Mouse (Mus musculus) frontal cortex, postnatal 25 days (tissue): ENCODE data around the gene Lta.

ENCODE experiments used
- DNase-seq, 2 experiments: peaks; one replicate each; pipeline ENCODE4 v3.0.0; 2022; ENCODE audit warnings: low spot score in 2 of 2

Lta gene

GRCm38 (mm10) chr17:35210593-35210992 lies 5.4 kb upstream of the Lta start:
- no peak for DNase-seq

DNA sequence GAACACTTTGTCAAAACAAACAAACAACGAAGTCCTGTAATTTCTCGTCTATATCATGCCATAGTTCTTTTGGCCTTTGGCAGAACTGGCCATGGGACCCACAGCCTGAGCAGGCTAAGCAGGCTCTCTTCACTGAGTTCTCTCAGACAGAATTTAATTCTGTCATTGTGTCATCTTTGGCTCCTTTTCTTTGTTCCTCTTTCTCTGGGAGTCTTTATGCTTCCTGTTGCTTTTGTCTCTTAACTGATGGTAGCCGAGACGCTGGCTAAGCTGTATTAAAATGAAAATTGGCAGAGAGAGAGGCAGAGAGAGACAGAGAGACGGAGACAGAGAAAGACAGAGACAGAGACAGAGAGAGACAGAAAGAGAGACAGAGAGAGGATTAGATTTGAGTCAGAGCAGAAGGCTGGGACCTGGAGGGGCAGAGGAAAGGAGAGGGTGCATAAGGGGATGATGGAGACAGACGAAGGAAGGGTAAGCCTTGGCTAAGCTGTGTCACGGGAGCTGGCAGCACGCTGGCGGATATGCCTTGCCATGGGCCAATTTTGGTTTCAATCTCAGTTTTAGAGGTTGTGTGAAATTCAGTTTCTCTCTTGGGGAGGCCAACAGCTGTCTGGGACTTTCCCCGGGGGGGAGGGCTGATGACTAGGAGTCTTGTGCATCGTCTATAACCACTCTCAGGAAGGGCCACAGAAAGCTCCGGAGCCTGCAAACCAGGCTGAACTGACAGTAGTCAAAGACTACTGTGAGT lies 4.8 kb upstream of the Lta start:
- no peak for DNase-seq

- DNase-seq: no peak
Observed at GRCm38 (mm10) chr17:35205380-35205769, 224 bp upstream of the Lta start.

GRCm38 (mm10) chr17:35202442-35202841 lies 2.7 kb downstream of the Lta start:
- DNase-seq: no peak

DNA sequence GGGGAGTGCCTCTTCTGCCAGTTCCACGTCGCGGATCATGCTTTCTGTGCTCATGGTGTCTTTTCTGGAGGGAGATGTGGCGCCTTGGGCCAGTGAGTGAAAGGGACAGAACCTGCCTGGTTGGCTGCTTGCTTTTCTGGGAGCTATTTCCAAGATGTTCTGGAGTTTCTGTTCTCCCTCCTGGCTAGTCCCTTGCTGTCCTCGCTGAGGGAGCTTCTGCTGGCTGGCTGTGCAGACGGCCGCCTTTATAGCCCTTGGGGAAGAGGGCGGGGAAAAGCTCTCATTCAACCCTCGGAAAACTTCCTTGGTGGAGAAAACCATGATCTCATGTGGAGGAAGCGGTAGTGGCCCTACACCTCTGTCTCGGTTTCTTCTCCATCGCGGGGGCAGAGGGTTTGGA lies 3.4 kb downstream of the Lta start, which contains the start of gene Tnf:
Gene Tnf (minus strand): TSS at position 221 of the 400 bp plus-strand sequence.
- no peak for DNase-seq

DNA sequence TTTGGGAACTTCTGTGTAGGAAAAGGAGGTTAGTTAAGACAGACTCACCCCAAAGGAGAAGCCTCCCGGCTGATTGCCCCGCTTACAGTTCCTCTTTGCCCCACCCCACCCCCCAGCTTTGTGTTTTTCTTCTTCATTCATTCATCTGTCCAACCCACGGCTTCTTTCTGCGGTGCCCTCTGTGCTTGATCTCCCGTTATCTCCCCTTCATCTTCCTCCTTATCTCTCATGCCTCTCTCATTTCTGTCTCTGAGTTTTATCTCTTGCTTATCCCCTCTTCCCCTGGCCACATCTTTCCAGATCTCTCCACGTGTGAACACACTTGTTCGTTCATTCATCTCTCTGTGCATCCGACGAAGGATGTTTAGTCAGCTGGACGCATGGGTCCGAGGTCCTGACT lies 4.0 kb downstream of the Lta start:
- DNase-seq: no peak

- no peak for DNase-seq
Observed at GRCm38 (mm10) chr17:35200398-35200797, 4.8 kb downstream of the Lta start.

DNA sequence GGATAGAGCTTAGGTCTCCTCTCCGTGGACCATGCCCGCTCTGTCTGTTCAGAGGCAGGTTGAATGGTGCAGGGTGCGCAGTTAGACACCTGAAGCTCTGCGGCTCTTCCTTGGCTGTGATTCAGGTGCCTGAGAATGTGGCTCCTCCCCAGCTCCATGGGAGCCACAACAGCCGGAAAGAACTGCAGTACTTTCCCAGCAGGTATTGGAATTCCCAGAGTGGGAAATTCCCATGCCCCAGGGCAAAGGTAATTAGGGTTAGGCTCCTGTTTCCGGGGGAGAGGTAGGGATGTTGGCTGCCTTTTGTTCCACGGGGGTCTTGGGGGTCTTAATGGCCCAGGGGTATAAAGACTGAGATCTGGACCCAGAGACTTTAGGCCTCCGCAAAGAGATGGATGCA lies 6.2 kb downstream of the Lta start:
- no peak for DNase-seq

DNA sequence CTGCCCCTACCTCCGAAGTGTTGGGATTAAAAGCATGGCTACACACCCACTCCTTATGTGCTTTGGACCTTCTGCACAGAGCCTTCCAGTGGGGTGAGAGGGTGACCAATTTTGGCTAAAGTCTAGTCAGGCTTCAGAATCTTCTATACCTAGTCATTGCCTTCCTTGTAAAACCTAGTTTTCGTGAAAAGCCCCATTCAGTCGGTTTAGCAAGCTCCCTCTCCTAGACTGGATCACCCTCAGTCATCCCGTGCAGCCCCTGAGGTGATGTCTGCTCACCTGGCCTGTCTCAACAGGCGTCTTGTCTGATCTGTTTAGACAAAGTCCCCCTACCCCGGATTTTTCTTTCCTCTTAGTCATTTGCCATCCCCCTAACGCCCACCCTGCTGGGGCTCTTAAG lies 7.1 kb downstream of the Lta start:
- DNase-seq: no peak

GRCm38 (mm10) chr17:35197126-35197525 lies 8.0 kb downstream of the Lta start:
- no peak for DNase-seq

DNA sequence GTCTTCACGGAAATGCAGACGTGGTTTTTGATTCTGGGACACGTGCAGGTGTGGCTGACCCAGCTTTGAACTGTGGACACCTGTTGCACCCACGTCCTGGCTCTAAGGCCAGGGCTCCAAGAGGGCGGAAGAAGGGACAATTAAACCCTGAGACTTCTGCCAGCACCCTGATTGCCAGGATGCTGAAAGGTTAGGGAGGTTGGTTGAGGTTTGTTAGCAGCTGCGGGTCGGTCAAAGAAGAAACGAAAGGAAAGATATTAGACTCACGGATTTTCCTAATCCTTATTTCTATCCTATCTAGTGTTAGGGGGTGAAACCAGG lies 8.9 kb downstream of the Lta start:
- DNase-seq: no peak

GRCm38 (mm10) chr17:35195631-35196320 lies 9.4 kb downstream of the Lta start:
- DNase-seq: peak; percentile 60 to 66

DNA sequence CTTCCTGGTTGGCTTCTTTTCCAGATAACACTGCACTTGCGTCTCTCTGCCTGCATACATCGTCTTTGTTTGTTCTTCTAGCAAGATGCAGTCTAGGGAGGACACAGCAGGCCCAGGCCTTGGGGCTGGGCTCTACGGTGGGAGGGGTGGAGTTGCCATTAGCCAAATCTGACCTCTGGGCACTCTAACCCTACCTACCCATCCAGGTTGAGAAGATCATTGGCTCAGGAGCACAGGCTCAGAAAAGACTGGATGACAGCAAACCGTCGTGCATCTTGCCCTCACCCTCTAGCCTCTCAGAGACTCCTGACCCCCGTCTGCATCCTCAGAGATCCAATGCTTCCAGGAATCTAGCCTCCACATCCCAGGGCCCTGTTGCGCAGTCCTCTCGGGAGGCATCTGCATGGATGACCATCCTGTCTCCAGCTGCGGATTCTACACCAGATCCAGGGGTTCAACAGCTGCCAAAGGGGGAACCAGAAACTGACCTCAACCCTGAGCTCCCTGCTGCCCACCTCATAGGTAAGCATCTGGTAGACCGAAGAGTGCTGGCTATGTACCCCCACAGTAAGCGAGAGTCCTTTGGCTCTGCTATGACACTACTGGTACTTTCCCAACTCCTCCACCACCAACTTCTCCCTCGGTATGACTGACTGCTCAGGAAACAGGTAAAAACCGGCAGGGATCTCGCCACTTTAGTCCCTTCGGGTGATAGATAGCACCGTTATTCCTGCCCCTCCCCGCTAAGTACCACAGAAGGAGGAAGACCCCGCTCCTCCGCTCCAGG lies 10.1 kb downstream of the Lta start:
- no peak for DNase-seq

DNA sequence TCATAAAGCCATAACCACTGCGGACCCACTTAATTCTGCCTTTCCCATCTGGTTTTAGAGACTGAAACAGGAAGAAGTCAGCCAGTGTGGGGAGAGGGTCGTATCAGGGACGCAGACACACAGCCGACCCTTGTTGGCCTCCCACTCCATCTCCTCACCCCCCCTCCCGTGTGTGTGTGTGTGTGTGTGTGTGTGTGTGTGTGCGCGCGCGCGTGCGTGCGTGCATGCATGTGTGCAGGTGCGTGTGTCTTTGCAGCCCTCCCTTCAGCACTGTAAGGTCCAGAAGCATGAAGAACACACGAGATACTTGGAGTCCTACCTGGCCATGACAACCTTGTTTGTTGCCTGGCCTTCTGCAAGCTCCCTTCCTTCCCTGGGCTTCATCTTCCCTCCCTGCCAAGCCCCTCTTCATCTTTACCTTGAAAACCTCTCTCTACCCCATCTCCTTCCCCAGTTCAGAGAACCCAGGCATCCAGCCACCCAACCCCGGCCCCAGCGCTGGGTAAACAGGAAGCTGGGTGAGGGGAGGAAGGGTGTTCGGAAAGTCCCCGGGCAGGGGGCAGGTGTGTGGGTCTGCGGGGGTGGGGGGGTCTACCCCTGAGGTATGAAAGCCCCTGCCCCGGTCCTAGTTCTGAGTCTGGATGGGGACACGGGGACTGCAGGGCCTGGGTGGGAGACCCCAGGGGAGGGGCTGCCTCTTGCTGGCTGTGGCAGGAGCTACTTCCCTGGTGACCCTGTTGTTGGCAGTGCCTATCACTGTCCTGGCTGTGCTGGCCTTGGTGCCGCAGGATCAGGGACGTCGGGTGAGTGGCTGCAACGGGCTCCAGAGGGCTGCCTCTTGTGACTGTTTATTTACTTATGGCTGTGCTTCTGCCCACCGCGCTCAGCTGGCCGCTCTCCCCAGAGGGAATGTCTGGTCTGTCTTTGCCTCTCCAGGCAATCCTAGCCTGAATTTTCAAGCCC lies 11.0 kb downstream of the Lta start, which contains the start of gene Ltb:
Gene Ltb (plus strand): TSS at position 559 of the 963 bp plus-strand sequence.
- no peak for DNase-seq

GRCm38 (mm10) chr17:35192924-35193323 lies 12.2 kb downstream of the Lta start:
- DNase-seq: no peak

DNA sequence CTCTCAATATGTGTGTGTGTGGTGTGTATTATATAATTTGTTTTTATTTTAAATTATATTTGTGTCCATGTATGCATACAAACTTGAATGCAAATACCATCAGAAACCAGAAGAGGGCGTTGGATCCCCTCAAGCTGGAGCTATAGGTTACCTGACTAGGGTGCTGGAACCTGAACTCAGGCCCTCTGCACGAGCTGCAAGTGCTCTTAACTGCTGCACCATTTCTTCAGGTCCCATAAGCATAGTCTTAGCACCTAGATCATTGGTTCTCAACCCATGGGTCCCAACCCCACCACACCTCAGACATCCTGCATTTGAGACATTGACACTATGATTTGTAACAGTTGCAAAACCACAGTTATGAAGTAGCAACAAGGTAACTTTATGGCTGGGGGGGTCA lies 13.4 kb downstream of the Lta start:
- no peak for DNase-seq

DNA sequence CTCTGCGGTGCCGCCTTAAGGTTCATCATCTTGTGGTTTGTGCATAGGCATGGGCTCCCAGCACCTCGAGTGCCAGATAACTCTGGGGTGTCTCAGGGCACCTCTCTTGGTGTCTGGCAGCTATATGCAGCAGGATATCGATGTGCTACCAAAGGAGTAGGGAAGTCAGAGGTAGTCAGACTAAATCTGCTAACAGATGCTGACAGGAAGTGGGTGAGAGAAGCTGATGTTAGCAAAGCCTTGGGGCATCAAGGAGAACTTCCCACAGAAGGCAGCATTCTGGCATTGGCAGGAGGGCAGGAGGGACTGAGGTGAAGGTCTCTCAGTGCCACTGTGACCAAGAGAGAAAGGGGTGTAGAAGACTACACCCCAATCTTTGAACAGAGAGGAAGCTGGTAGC lies 15.1 kb downstream of the Lta start:
- no peak for DNase-seq

DNA sequence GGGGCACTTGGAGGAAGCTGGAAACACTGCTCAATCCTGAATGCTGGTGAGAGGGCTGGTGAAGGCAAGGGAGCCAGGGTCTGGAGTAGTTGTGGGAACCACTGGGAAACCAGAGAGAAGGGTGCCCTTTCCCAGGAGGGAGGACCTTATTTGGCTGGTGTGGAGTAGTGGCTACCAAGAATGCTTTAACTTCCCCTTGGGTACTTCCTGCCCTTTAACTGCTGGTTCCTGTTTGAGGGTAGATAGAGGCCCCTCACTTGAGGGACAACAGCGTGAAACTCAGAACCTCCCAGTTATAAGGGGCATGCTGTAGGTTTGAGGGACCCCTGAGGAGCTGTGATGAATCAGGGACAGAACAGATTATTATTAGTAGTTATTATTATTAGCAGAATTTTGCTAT lies 16.0 kb downstream of the Lta start:
- DNase-seq: no peak

DNA sequence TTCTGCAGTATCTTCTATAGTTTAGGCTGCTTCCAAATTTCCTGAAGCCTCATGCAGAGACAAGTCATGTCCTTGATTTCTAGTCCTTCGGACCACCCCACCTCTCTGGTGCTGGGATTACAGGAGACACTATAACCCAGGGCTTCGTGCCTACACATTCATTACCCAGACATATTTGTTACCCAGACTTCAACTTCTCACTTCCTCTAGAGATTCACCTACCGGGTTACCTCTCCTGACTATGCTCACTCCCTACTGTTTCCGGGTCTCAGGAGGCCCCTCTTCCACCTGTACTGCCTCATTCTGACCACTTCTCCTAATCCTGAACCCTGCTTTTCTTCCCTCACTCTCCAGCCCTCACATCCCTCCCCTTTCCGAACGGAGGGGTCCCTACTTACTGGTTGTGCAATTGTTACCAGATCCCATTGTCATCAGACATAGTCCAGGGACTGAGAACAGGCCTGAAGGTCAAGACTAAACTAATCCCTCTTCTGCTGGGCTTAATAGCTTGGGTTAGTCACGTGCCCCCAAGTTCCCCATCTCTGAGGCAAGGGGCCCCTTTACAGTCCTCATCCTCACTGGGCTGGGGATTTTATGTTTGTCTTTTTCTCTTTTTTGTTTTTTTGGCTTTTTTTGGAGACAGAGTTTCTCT lies 17.1 kb downstream of the Lta start, which contains the start of gene Lst1:
Gene Lst1 (minus strand): TSS at position 481 of the 652 bp plus-strand sequence.
- DNase-seq: no peak

DNA sequence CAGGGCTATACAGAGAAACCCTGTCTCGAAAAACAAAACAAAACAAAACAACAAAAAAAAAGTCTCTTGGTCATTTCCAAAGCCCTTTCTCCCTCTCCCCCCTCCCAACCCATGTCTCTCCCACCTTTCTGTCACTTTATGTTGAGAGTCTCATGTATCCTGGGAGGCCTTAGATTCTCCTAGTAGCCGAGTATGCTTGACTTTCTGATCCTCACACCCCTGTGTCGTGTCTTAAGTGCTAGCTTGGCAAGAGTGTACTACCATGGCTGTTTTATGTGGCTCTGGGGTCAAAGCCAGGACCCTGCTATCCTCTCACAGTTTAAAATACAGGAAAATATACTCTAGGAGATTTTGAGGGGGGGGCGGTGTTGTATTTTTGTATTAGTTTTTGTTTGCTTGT lies 17.8 kb downstream of the Lta start:
- no peak for DNase-seq

DNA sequence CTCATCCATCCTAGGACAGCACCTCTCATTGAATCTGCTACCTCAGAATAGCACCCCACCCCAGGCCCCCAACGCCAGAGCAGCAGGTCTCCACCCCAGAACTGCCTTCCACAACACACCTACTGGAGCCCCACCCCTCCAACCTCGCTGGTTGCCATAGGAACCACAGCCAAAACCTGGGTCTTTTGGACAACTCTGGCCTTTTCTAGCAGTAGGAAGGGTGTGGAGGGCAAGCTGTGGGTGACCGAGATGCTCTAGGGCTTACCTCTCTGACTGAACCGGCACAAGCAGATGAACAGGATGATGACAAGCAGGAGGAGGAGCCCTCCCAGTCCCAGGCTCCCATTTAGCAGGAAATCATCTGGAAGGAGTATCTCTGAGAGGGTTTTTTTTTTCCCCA lies 18.5 kb downstream of the Lta start:
- no peak for DNase-seq
